Mouse (Mus musculus) testis, adult 2 months (tissue): ENCODE results near the gene Adamtsl5.

Experiments
- CTCF ChIP-seq: fragments of 200-500 bp; IDR thresholded peaks from 2 replicates; pipeline ENCODE4 v1.5.1; 2012; ENCODE audit warnings: low read depth, mild to moderate bottlenecking, inconsistent platforms, low read length, moderate library complexity; ENCODE audit not compliant: control insufficient read depth, insufficient read depth, insufficient replicate concordance
- POLR2A ChIP-seq: fragments of 200-500 bp; IDR thresholded peaks from 2 replicates; pipeline ENCODE4 v1.6.1; 2012; ENCODE audit warnings: low read depth, mild to moderate bottlenecking, inconsistent platforms, low read length, moderate library complexity; ENCODE audit not compliant: control insufficient read depth

- TF ChIP-seq CTCF (no peak), POLR2A (no peak)
Observed at GRCm38 (mm10) chr10:80389185-80389708, 41.0 kb upstream of the Adamtsl5 start.
